Mouse (Mus musculus): Measurements from ENCODE around the gene Cep128.

Gene Cep128

DNA sequence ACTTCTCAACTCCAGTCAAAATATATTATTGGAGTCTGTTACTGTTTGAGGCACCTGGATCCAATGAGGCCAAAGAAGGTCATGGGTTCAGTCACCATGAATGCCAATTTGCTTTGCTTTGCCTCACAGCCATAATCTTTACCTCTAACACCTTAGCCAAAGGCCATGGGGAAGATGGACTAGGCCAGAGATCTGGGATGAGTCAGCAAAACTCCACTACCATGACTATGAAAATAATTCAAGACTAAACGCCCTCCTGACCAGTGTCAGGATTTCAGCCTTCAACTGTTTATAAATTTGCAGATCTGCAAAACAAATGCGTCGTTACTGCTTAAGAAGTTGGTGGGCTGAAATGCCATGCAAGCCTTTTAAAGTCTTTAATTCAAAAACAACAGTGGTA, 76.5 kb downstream of the Cep128 start:
- no peak for DNase-seq (ENCODE audit: low spot score in 2 of 2)

DNA sequence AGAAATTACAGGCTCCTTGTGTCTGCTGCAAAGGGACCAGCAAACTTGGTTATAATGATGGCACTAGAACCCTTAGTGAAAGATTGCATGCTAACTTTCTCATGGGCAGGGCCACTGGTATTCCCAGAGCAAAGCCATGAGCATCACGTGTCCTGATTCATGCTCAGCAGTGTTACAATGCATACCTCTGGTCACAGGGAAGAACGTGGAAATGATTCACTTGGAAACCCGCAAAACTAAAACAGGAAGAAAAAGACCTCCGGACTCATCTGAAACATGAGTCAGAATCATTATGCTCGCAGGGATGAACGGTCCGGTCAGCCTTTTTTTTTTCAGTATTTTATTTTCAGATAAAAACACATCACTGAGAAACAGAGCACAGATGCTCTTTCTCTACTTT, 78.4 kb downstream of the Cep128 start:
- DNase-seq (ENCODE audit: low spot score in 2 of 2), result no peak

DNA sequence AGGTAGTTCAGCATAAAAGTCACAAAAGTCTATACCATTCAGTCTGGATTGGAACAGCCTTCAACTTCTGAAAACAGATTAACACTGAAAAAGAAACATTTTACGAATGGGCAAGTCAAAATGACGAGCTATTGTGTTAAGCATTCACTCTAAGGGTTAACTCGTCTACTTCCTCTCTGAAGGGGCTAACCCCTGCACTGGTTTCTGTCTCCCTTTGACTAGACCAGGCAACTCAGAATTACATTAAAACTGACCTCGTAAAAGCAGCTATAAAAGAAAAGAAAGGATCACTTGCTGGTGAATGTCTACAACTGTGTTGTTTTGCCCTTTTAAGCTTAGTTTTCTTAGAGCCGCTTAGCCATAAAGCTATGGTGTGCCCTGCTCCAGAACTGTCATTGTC, 79.2 kb downstream of the Cep128 start:
- no peak for DNase-seq (ENCODE audit: low spot score in 2 of 2)

DNA sequence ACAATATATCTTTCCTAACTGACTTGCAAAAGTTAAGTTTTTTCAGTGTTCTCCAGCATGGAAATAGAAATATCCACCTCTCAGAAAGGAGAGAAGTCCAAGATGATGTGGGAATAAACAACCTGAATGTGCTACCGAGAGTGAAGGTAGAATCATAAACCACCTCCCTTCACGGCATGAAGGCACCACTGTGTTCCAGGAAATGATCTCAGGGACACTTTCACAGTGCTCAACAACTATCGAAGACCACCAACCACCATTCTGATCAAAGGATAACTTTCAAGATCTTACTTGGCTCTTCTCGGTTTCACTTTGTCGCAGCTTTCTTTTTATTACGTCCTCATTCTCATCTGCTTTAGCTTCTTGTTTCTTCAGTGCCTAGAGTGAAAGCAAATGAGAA, 85.5 kb downstream of the Cep128 start:
- no peak for DNase-seq (ENCODE audit: low spot score in 2 of 2)

GRCm38 (mm10) chr12:91295870-91296269, 88.3 kb downstream of the Cep128 start:
- DNase-seq (ENCODE audit: low spot score in 2 of 2), result no peak

DNA sequence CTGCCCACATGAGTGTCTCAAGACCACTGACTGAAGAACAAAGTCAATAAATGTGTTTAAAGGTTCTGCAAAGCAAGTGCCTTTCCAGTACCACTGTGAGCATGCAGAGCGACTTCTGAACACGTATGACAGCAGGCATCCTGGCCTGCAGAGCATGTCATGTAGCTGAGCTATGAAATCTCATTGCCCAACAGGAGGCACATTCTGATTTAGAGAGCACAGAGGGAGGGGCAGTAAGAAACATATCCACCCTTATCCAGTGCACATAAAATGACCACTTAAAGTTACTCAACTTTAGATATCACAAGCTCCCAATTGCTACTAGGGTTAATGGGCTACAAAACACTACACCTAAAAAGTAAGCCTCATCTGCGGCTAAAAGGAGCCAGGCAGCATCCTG, 88.8 kb downstream of the Cep128 start:
- no peak for DNase-seq (ENCODE audit: low spot score in 2 of 2)

- DNase-seq (ENCODE audit: low spot score in 2 of 2), result no peak
Measured at GRCm38 (mm10) chr12:91273936-91274335, 110.3 kb downstream of the Cep128 start.

DNA sequence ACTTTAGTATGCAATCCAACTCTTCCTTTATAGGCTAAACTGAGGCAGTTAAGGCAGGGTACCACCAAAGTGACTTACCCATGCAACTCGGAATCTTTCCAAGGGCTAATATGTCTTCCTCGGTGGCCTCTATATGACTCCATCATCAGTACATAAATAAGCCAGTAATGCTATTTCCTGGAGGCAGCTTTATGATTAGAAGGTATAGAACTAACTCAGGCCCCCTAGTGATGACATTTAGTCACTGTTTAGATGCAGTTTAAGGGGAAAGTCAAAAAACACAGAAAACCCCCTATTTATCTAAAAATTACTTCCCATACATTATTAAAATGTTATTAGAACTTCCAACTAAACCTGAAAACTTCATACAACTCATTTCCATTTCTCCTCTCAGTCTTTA, 114.6 kb downstream of the Cep128 start:
- no peak for DNase-seq (ENCODE audit: low spot score in 2 of 2)

- DNase-seq (ENCODE audit: low spot score in 2 of 2), result no peak
Measured at GRCm38 (mm10) chr12:91268974-91269373, 115.2 kb downstream of the Cep128 start.

GRCm38 (mm10) chr12:91266014-91266413, 118.2 kb downstream of the Cep128 start:
- no peak for DNase-seq (ENCODE audit: low spot score in 2 of 2)

DNA sequence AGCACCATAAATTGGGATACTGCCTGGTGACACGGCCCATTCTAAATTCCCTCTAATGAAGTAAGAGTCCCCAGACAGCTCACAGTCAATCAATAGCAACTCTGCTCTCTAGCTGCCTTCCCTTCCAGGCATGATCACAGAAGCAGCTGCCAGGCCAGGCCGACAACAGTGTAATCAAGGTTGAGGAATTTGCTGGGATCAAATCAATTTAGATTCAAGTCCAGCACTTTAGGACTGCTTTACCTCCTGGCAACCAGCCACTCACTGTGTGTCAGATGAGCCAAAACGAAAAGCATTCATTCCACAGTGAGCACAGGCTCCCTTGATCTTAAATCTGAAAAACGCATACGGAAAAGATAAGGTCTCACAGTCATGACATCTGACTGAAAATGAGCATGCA, 118.7 kb downstream of the Cep128 start:
- no peak for DNase-seq (ENCODE audit: low spot score in 2 of 2)

GRCm38 (mm10) chr12:91264828-91265355, 119.3 kb downstream of the Cep128 start:
- no peak for DNase-seq (ENCODE audit: low spot score in 2 of 2)

GRCm38 (mm10) chr12:91263705-91264104, 120.5 kb downstream of the Cep128 start:
- DNase-seq (ENCODE audit: low spot score in 2 of 2), result no peak

DNA sequence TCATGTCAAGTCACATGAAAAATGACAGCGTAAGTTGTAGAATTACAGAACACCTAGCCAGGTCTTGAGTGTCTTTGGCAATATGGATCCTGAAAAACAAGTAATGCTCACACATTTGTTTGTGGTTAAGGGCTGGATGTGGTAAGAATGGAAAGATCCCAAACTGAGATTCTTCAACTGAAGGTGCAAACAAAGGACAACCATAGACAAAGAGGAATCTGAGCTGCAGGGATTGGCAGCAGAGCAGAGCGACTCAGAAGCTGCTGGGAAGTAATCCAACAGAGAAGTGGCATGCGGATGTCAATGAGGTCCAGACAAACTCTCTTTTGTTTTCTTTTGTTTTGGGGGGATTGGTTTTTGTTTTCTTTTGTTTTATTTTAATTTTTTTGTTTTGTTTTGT, 121.4 kb downstream of the Cep128 start:
- no peak for DNase-seq (ENCODE audit: low spot score in 2 of 2)

DNA sequence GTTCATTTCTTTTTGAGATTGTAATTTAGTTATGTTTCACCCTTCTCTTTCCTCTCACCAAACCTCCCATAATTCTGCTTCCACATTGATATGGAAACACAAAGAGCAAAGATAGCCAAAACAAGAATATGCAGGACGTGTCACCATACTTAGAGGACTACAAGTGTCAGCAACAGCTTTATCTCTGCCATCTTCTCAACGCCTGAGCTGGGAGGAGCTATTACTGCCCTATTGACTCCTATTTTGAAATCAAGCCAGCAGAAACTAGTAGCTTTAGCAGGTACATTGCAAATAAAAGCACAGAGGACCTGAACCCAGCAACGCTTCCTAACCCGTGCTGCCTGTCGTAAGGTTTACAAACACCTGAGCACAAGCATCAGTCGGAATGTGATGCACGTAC, 127.9 kb downstream of the Cep128 start:
- no peak for DNase-seq (ENCODE audit: low spot score in 2 of 2)

DNA sequence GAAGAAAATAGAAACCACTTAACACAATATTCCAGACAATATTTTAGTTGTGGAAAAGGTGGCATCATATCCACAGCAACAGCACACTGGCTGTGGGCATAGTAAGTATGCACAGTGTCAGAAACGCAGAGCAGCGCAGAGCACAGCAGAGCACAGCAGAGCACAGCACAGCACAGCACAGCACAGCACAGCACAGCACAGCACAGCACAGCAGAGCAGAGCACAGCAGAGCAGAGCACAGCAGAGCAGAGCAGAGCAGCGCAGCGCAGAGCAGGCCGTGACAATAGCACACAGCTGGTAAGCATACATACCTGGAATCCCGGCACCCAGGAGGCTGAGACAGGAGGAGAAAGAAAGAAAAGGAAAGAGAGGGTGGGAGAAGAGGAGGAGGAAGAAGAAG, 129.4 kb downstream of the Cep128 start:
- no peak for DNase-seq (ENCODE audit: low spot score in 2 of 2)

DNA sequence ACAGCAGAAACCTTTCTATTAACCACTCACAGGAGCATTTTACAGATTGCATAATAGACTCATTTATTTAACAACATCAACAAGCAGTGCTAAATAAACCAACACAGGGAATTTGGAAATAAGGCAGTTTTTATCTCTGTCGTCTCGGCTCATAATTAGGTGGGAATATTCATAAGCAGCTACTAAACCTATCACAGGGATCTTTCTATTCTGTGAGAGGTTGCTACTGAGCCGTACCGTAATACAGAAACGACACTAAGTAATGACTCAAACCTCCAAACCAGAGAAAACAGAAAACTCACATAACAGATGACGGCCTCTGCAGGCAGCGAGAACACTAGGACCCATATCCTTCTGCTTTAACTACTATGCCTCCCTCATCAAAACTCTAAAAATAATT, 163.6 kb downstream of the Cep128 start:
- no peak for DNase-seq (ENCODE audit: low spot score in 2 of 2)

GRCm38 (mm10) chr12:91205550-91205949, 178.7 kb downstream of the Cep128 start:
- no peak for DNase-seq (ENCODE audit: low spot score in 2 of 2)

DNA sequence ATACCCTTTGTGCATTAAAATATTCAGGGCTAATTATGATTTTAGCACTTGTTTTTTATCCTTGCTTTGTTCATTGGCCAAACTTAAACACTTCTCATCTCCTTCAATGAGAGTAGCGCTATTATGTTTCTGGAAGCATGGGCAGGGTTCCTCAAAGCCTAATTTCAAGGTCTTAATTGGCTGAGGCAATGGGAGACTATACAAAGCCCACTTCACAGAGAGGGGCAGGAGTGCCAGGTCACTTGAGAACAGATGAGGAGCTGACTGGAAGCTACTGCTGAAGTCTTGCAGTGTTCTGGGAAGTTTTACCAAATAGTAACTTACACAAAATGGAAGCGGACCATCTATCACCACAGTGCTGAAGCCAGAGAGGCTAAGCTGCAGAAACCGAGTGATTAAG, 179.9 kb downstream of the Cep128 start:
- no peak for DNase-seq (ENCODE audit: low spot score in 2 of 2)

- DNase-seq (ENCODE audit: low spot score in 2 of 2), result no peak
Measured at GRCm38 (mm10) chr12:91202496-91202895, 181.7 kb downstream of the Cep128 start.

DNA sequence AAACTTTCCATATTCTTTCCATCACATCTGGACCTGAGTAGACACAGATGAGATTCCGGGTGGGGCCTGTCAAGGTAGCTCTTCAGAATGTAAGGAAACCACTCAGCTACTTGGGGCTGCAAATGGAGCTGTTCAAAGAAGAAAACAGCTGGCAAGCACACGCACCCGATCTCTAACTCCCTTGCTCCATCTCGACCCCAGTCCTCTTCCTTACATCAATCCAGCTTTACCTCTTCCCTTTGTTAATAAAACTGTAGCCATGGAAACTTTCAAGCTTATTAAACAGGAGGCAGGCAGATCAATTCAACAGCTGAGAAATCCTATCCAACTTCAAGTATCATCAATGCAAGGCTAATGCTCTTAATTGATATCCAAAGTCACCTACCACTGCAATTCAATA, 195.1 kb downstream of the Cep128 start:
- no peak for DNase-seq (ENCODE audit: low spot score in 2 of 2)

DNA sequence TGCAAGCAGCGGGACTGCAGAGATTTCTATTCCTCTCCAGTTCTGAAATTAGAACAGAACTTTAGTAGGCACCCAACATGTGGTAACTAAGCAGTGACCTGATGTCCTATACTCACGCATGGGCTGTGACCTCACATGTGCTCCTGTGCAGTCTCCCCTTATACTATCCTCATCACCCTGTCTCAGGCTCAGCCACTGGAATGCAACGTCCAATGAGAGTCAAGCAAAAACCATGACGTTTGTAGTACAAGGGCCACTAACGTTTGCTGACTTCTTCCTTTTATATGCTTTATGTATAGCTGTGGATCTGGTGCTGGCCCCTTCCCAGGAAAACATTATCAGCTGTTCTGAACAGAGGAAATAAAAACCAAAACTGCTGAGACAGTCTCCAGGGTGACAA, 198.6 kb downstream of the Cep128 start:
- DNase-seq (ENCODE audit: low spot score in 2 of 2), result no peak

DNA sequence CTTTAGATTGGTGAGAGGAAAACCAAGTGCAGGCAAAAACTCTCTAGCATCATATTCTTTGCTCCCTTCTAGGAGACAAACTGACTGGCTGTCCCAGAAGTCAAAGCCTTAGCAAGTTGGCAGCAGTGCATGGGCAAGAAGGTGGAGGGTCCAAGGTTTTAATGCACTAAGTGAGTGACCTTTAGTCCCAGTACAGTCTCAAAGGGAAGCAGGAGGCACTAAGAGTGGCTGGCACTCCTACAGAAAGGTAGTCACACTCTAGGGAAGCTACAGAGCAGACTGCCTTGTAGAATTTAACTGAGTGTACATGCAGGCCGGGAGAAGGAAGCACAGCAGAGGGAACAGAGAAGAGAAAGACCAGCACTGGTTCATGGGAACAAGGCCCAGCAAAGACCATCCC, 199.6 kb downstream of the Cep128 start:
- no peak for DNase-seq (ENCODE audit: low spot score in 2 of 2)

DNA sequence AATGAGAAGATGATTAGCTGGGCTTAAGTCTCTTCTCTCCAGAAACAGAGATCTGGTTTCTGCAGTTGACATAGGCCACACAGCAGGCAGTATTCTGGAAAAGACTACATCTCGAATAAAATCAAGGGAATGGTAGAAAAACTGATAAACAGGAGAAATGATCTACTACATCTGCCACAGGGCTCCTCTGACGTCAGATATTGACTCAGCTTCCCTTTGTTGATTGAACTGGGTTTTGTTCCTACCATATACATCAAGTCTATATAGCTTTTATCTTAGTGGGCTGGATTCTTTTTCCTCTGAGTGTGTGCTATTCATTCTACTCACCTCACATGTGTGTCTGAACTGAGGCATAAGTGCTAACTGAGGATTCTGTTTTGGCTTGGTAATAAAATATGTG, 200.3 kb downstream of the Cep128 start:
- no peak for DNase-seq (ENCODE audit: low spot score in 2 of 2)
